Mouse (Mus musculus): ENCODE results near the gene Ckb.

DNA sequence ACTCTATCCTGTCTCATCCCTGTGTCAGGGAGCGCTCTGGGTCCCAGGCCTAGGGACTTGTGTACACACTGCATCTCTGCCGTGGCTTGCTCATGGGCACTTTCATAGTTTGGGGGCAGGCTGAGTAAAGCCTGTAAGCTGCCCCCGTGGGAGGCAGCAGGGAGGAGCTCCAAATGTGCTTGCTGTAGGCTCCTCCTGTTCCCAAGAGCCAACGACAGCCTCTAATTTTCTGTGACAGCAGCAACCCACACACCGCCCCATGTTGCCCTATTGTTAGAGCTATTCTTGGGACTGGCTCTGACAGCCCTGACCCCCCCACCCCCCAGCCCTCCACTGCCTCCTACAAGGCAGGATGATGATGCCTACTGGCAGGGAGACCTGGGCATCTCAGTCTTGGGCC lies 9.9 kb upstream of the Ckb start:
- TF ChIP-seq CTCF (conservative IDR thresholded peaks at IDR 0.05; ENCODE audit: low read length) (no peak), NANOG (IDR thresholded peaks at IDR 0.05; ENCODE audit: borderline replicate concordance, low read length) (no peak)

Measured in E14TG2a.4 (cell line).